Mouse (Mus musculus) cortical plate, adult 2 months (tissue): Measurements from ENCODE around the gene Dph5.

Source experiments
- CTCF ChIP-seq: fragments of 200-500 bp; IDR thresholded peaks from 2 replicates; pipeline ENCODE4 v1.5.1; 2011; ENCODE audit warnings: mild to moderate bottlenecking, control low read depth, low read length; ENCODE audit not compliant: insufficient read depth; ENCODE audit errors: extremely low read depth
- POLR2A ChIP-seq: fragments of 200-500 bp; IDR thresholded peaks from 2 replicates; pipeline ENCODE4 v1.6.1; 2011; ENCODE audit warnings: mild to moderate bottlenecking, low read length, control low read depth; ENCODE audit not compliant: insufficient read depth; ENCODE audit errors: extremely low read depth

- TF ChIP-seq POLR2A (no peak), CTCF (no peak)
These were observed 12.1 kb upstream of the Dph5 start for GRCm38 (mm10) chr3:115875551-115875950.
